Mouse (Mus musculus) kidney, postnatal 4 days (tissue): Measurements from ENCODE around the gene Rint1.

Experiments
- DNase-seq, 2 experiments: peaks; one replicate each; pipeline ENCODE4 v3.0.0; 2021; ENCODE audit warnings: mixed read lengths in 2 of 2

Gene Rint1

DNA sequence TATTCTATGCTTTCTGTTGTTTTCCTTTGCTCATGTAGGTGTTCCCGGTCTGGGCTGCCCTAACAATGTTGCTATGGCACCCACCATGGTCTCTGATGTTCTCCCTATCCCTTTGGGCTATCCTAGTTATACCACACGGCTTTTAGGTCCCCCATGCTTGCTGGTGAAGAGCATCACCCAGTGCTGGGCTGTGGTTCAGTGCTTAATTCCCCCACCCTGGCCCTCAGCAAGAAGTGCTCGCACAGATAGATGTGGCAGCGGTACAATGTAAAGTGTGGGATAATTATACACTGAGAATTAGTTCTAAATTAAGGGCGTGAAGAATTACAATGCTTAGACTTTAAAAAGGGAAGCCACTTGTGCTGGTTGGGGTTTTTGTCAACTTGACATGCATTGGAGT is 78.4 kb downstream of the Rint1 start:
- no peak for DNase-seq
